Mouse (Mus musculus) midbrain, embryonic 12.5 days (tissue): ENCODE data around the gene Plpp7. TPM values are rescaled to one million over a fixed set of nuclear protein-coding genes. Genes with fewer than 3 reads are reported as not detected.

ENCODE experiments used
- ATAC-seq: fragments of 200-750 bp; cut with Nextera tagmentation; 2 replicates; pipeline ENCODE4 v1.8.0; 2017; ENCODE audit warnings: low read depth, moderate TSS enrichment, moderate library complexity; ENCODE audit not compliant: low FRiP score
- H3K27ac ChIP-seq: fragments of 300-500 bp; sonication (generic); replicated peaks from 2 replicates; pipeline ENCODE4 v1.5.1; 2016; ENCODE audit warnings: mild to moderate bottlenecking
- H3K27me3 ChIP-seq: fragments of 300-500 bp; sonication (generic); 2 replicates; pipeline ENCODE4 v1.6.1; 2016; ENCODE audit warnings: mild to moderate bottlenecking
- H3K36me3 ChIP-seq: fragments of 300-500 bp; sonication (generic); 2 replicates; pipeline ENCODE4 v1.6.1; 2016
- H3K4me1 ChIP-seq: fragments of 300-500 bp; sonication (generic); 2 replicates; pipeline ENCODE4 v1.6.1; 2016
- H3K4me2 ChIP-seq: fragments of 300-500 bp; sonication (generic); replicated peaks from 2 replicates; pipeline ENCODE4 v1.6.1; 2016; ENCODE audit warnings: mild to moderate bottlenecking, moderate library complexity
- H3K4me3 ChIP-seq: fragments of 300-500 bp; sonication (generic); 2 replicates; pipeline ENCODE4 v1.5.1; 2016; ENCODE audit warnings: mild to moderate bottlenecking
- H3K9ac ChIP-seq: fragments of 300-500 bp; sonication (generic); replicated peaks from 2 replicates; pipeline ENCODE4 v1.6.1; 2016; ENCODE audit warnings: mild to moderate bottlenecking, moderate library complexity
- H3K9me3 ChIP-seq: fragments of 300-500 bp; sonication (generic); 2 replicates; pipeline ENCODE4 v1.6.1; 2016; ENCODE audit warnings: mild to moderate bottlenecking
- WGBS: fragments of 180-500 bp; shearing (Covaris S2); methylation state at CpG from one replicate; pipeline ENCODE4 v1.1.7; 2016; 5-methylcytosine and 5-hydroxymethylcytosine counted together
- polyA plus RNA-seq: library from polyadenylated mRNA; unstranded; fragments of >200 nt; fragmentation: Nextera tagmentation; extraction: Ambion mirVana; gene quantifications from 2 replicates; pipeline ENCODE4 v1.2.1, GENCODE M21; 2016

Plpp7 gene
- polyA plus RNA-seq, 1 experiment from 2014 or later: 8.4 TPM

DNA sequence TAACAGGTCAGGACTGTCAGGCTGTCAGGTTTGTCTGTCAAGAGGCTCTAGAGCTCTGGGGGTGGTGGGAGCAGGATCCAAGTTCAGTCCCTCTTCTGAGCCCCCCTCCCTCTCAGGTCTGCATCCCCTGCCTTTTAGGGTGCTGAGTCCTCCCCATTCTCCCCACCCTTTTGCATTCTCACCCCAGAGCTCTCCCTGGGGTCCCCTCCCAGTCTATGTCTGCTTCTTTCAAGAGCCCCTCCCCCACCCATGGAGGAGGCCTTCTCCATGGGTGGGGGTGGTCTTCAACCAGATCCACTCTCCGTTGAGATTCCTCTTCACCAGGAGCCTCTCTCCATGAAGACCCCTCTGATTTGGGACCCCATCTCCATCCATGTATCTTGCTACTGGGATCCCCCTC is 54.8 kb downstream of the Plpp7 start:
- peak overlapping the region; percentile 73 for H3K4me3 ChIP-seq
- no peaks in the 10 kb centered on the region for H3K9me3 ChIP-seq
- 19% methylated on average over 1 of the region's 1 CpGs for WGBS
- no peaks in the 10 kb centered on the region for H3K36me3 ChIP-seq
- H3K4me2 ChIP-seq: peak overlapping the region; percentile 99
- no peak for ATAC-seq
- H3K27me3 ChIP-seq: no peaks in the 10 kb centered on the region
- peaks cover 39% of the 10 kb centered on the region for H3K4me1 ChIP-seq
- peak overlapping the region; percentile 94; the same call in 1 of the 2 replicates for H3K9ac ChIP-seq
- H3K27ac ChIP-seq: peak overlapping the region; percentile 96

DNA sequence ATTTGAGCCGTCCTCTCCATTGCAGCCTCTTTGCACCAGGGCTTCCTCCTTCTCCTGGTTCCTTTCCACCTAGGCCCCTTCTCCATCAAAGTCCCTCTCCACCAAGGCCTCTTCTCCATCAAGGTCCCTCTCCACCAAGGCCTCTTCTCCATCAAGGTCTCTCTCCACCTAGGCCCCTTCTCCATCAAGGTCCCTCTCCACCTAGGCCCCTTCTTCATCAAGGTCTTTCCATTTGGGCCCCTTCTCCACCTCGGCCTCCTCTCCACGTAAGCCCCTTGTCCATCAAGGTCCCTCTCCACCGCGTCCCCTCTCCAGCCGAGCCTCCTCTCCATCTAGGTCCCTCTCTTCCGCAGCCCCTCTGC is 55.2 kb downstream of the Plpp7 start:
- ATAC-seq: peak; percentile 82
- H3K9me3 ChIP-seq: no peaks in the 10 kb centered on the region
- H3K4me1 ChIP-seq: peaks cover 43% of the 10 kb centered on the region
- H3K4me3 ChIP-seq: peak overlapping the region; percentile 73
- WGBS: 8% methylated on average over 7 of the region's 7 CpGs
- no peaks in the 10 kb centered on the region for H3K27me3 ChIP-seq
- peak overlapping the region; percentile 96 for H3K27ac ChIP-seq
- peak overlapping the region; percentile 99 for H3K4me2 ChIP-seq
- H3K9ac ChIP-seq: peak overlapping the region; percentile 94
- H3K36me3 ChIP-seq: no peaks in the 10 kb centered on the region

GRCm38 (mm10) chr2:32150924-32151659 is 55.8 kb downstream of the Plpp7 start, which contains the start of gene Prrc2b:
Gene Prrc2b, plus strand, starts transcription at chr2:32151082.
- H3K4me1 ChIP-seq: peaks cover 49% of the 10 kb centered on the region
- ATAC-seq: peak; percentile 64
- H3K4me3 ChIP-seq: peak within 1 kb of the TSS; percentile 73
- no peaks in the 10 kb centered on the region for H3K36me3 ChIP-seq
- H3K27me3 ChIP-seq: no peaks in the 10 kb centered on the region
- WGBS: under 1% methylated on average over 58 of the region's 117 CpGs
- H3K27ac ChIP-seq: peak within 1 kb of the TSS; percentile 96
- peak within 1 kb of the TSS; percentile 94 for H3K9ac ChIP-seq
- peak within 1 kb of the TSS; percentile 99 for H3K4me2 ChIP-seq
- no peaks in the 10 kb centered on the region for H3K9me3 ChIP-seq

- H3K4me3 ChIP-seq: peak overlapping the region; percentile 73
- H3K36me3 ChIP-seq: no peaks in the 10 kb centered on the region
- no peaks in the 10 kb centered on the region for H3K27me3 ChIP-seq
- H3K9me3 ChIP-seq: no peaks in the 10 kb centered on the region
- H3K9ac ChIP-seq: peak overlapping the region; percentile 94
- H3K27ac ChIP-seq: peak overlapping the region; percentile 96
- ATAC-seq: peak; percentile 17; the same call in 1 of the 2 replicates
- WGBS: 1% methylated on average over 22 of the region's 22 CpGs
- peak overlapping the region; percentile 99 for H3K4me2 ChIP-seq
- H3K4me1 ChIP-seq: peaks cover 56% of the 10 kb centered on the region
Measured at GRCm38 (mm10) chr2:32151660-32152366, 56.5 kb downstream of the Plpp7 start.

- H3K4me1 ChIP-seq: peaks cover 63% of the 10 kb centered on the region
- H3K4me2 ChIP-seq: peak overlapping the region; percentile 99
- peak overlapping the region; percentile 96 for H3K27ac ChIP-seq
- no peaks in the 10 kb centered on the region for H3K36me3 ChIP-seq
- no peaks in the 10 kb centered on the region for H3K9me3 ChIP-seq
- peak overlapping the region; percentile 73 for H3K4me3 ChIP-seq
- H3K9ac ChIP-seq: peak overlapping the region; percentile 94
- 17% methylated on average over 12 of the region's 12 CpGs for WGBS
- no peak for ATAC-seq
- no peaks in the 10 kb centered on the region for H3K27me3 ChIP-seq
Measured at GRCm38 (mm10) chr2:32152367-32153034, 57.2 kb downstream of the Plpp7 start.

DNA sequence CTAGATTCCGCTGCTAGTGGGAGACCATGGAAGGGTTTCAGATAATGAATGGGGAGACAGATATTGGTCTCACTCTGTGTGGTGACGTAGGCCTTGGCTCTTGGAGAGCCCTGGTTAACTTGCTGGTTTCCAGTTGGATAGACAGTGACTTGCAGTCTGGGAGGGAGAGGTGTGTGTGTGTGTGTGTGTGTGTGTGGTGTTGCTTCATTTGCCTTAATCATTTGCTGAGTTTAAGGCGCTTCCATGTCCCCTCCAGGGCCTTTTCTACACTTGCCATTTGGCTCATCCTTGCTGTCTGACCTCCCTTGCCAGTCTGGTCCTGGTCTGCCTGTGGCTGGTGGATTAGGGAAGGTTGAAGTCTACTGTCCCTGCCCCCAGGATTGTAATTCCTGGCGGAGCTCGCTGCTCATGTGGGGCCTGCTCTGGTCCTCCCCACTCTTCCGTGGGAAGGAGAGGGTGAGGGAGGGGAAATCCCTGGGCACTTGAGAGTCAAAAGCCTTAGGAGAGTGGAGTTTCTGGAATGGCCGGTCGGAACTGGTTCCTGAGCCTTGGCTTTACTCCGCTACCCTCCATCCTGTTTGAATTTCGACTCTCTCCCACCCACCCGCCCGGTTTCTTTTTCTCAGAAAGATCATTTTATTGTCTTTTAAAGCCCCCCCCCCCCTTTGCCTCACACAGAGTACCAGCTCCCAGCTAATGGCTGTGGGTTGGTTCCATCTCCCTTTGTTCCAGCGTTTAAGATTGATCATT is 57.9 kb downstream of the Plpp7 start:
- H3K27me3 ChIP-seq: no peaks in the 10 kb centered on the region
- peak overlapping the region; percentile 99 for H3K4me2 ChIP-seq
- H3K4me3 ChIP-seq: peak overlapping the region; percentile 73
- peak overlapping the region; percentile 96 for H3K27ac ChIP-seq
- peak overlapping the region; percentile 94 for H3K9ac ChIP-seq
- H3K36me3 ChIP-seq: no peaks in the 10 kb centered on the region
- peaks cover 69% of the 10 kb centered on the region for H3K4me1 ChIP-seq
- 7% methylated on average over 13 of the region's 13 CpGs for WGBS
- no peak for ATAC-seq
- H3K9me3 ChIP-seq: no peaks in the 10 kb centered on the region

DNA sequence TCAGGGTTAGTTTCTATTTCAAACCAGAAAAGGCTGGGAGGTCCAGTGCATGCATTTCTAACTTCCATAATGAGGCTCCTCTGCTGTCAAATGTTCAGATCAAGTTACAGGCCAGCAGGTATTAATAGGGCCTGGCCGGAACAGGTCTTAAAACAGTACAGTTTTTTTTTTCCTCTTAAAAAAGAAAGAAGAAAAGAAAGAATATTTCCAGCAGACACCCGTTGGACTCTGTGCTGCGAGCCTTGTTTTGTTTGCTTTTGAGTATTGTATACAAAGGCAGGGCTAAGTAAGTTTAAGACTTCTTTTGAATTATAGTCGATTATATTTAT is 58.4 kb downstream of the Plpp7 start:
- ATAC-seq: no peak
- Histone ChIP-seq H3K4me3 (peak overlapping the region; percentile 73), H3K36me3 (no peaks in the 10 kb centered on the region), H3K4me2 (peak overlapping the region; percentile 99), H3K4me1 (peaks cover 74% of the 10 kb centered on the region), H3K27ac (peak overlapping the region; percentile 96), H3K27me3 (no peaks in the 10 kb centered on the region), H3K9ac (peak overlapping the region; percentile 94), H3K9me3 (no peaks in the 10 kb centered on the region)
- 37% methylated on average over 4 of the region's 4 CpGs for WGBS

DNA sequence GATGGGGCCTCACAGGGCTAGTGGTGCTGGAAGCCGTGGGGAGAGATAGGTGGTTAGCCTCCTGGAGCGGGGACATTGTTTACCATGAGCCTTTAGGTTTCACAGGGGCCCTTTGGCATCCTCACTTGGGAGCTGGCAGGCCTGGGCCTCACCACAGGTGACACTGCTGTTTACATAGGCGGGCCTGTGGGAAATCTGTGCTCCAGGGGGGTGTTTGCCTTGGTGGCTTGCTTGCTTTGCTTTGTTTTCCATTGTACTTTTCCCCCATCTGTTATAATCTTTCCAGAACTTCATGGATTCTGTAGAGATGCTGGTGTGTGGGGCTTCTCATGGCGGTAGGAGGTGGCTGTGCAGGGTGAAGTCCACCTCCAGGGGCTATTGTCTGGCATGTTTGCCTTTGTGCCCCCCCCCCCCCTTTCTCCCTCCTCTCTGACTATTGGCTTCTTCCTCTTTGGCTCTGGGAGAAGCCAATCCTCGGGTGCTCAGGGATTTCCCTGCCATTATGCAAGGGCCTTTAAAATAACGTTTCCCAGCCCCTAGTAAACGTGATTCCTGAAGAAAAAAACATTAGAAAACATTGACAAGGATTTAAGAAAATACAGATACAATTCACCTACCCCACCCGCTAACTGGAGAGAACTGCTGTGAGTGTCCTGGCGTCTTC is 59.1 kb downstream of the Plpp7 start:
- peak overlapping the region; percentile 96 for H3K27ac ChIP-seq
- peak overlapping the region; percentile 99 for H3K4me2 ChIP-seq
- H3K27me3 ChIP-seq: no peaks in the 10 kb centered on the region
- H3K36me3 ChIP-seq: 0 out of 2 replicates have a peak, but pooled peaks cover under 1% of the 10 kb centered on the region
- H3K4me3 ChIP-seq: peak overlapping the region; percentile 73
- peaks cover 79% of the 10 kb centered on the region for H3K4me1 ChIP-seq
- 26% methylated on average over 9 of the region's 9 CpGs for WGBS
- H3K9me3 ChIP-seq: no peaks in the 10 kb centered on the region
- no peak for ATAC-seq
- H3K9ac ChIP-seq: peak overlapping the region; percentile 50

- no peak for ATAC-seq
- Histone ChIP-seq H3K9me3 (no peaks in the 10 kb centered on the region), H3K4me3 (no peak overlapping the region), H3K4me2 (peak overlapping the region; percentile 99), H3K27ac (peak overlapping the region; percentile 96), H3K4me1 (peaks cover 82% of the 10 kb centered on the region), H3K9ac (0 out of 2 replicates have a peak overlapping the region, but pooled peaks have one; percentile 50), H3K36me3 (0 out of 2 replicates have a peak, but pooled peaks cover 6% of the 10 kb centered on the region), H3K27me3 (no peaks in the 10 kb centered on the region)
- WGBS: 43% methylated on average over 7 of the region's 7 CpGs
Measured at GRCm38 (mm10) chr2:32154998-32155541, 59.7 kb downstream of the Plpp7 start.

- ATAC-seq: no peak
- Histone ChIP-seq H3K27ac (peak overlapping the region; percentile 84), H3K4me1 (peaks cover 79% of the 10 kb centered on the region), H3K36me3 (0 out of 2 replicates have a peak, but pooled peaks cover 10% of the 10 kb centered on the region), H3K9me3 (no peaks in the 10 kb centered on the region), H3K9ac (no peak overlapping the region), H3K4me2 (no peak overlapping the region), H3K27me3 (no peaks in the 10 kb centered on the region), H3K4me3 (no peak overlapping the region)
- WGBS: 65% methylated on average over 6 of the region's 6 CpGs
Measured at GRCm38 (mm10) chr2:32155614-32156013, 60.3 kb downstream of the Plpp7 start.

DNA sequence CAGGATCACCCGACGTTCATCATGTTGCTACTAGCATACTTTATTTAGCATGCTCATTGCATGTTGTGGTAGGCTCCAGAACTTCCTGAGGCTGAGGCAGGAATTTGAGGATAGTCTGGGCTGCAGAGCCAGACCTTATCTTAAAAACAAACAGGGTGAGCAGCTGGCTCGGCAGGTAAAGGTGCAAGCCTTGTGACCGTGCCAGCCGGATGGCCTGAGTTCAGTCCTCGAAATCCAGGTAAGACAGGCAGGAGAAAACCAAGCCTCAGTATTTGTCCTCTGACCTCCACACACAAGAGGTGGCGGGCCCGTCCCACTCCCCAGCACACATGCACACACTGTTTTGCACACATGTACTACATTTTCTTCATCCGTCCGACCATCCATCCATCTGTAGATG is 61.3 kb downstream of the Plpp7 start:
- 0 out of 2 replicates have a peak overlapping the region, but pooled peaks have one; percentile 20 for H3K9ac ChIP-seq
- peak overlapping the region; percentile 32 for H3K4me2 ChIP-seq
- H3K36me3 ChIP-seq: 0 out of 2 replicates have a peak, but pooled peaks cover 17% of the 10 kb centered on the region
- ATAC-seq: no peak
- H3K4me1 ChIP-seq: peaks cover 79% of the 10 kb centered on the region
- no peak overlapping the region for H3K4me3 ChIP-seq
- peak overlapping the region; percentile 84 for H3K27ac ChIP-seq
- WGBS: 74% methylated on average over 10 of the region's 10 CpGs
- H3K9me3 ChIP-seq: no peaks in the 10 kb centered on the region
- H3K27me3 ChIP-seq: no peaks in the 10 kb centered on the region
